Mouse (Mus musculus) neural tube, embryonic 15.5 days (tissue): ENCODE results near the gene Pde4b. TPM values are rescaled to one million over a fixed set of nuclear protein-coding genes. Genes with fewer than 3 reads are reported as not detected.
"Not testable (repeated sequence)": the region's sequence is repeated elsewhere in the genome, so short reads cannot be mapped to it uniquely, and the experiment has no call there.

ENCODE experiments used
- ATAC-seq: fragments of 200-750 bp; cut with Nextera tagmentation; 2 replicates; pipeline ENCODE4 v1.8.0; 2017; ENCODE audit warnings: mild to moderate bottlenecking, moderate TSS enrichment, moderate library complexity; ENCODE audit not compliant: low FRiP score
- H3K27ac ChIP-seq: fragments of 300-500 bp; sonication (generic); replicated peaks from 2 replicates; pipeline ENCODE4 v1.5.1; 2015; ENCODE audit warnings: mild to moderate bottlenecking, inconsistent platforms
- H3K27me3 ChIP-seq: fragments of 300-500 bp; sonication (generic); replicated peaks from 2 replicates; pipeline ENCODE4 v1.6.1; 2015; ENCODE audit warnings: inconsistent platforms
- H3K36me3 ChIP-seq: fragments of 300-500 bp; sonication (generic); 2 replicates; pipeline ENCODE4 v1.6.1; 2015; ENCODE audit warnings: inconsistent platforms
- H3K4me1 ChIP-seq: fragments of 300-500 bp; sonication (generic); 2 replicates; pipeline ENCODE4 v1.6.1; 2015; ENCODE audit warnings: inconsistent platforms
- H3K4me2 ChIP-seq: fragments of 300-500 bp; sonication (generic); 2 replicates; pipeline ENCODE4 v1.6.1; 2015; ENCODE audit warnings: inconsistent platforms, mild to moderate bottlenecking, moderate library complexity
- H3K4me3 ChIP-seq: fragments of 300-500 bp; sonication (generic); replicated peaks from 2 replicates; pipeline ENCODE4 v1.5.1; 2015; ENCODE audit warnings: mild to moderate bottlenecking, inconsistent platforms
- H3K9ac ChIP-seq: fragments of 300-500 bp; sonication (generic); replicated peaks from 2 replicates; pipeline ENCODE4 v1.6.1; 2015; ENCODE audit warnings: mild to moderate bottlenecking, inconsistent platforms
- H3K9me3 ChIP-seq: fragments of 300-500 bp; sonication (generic); replicated peaks from 2 replicates; pipeline ENCODE4 v1.6.1; 2016; ENCODE audit warnings: inconsistent platforms
- WGBS: fragments of 180-500 bp; shearing (Covaris S2); methylation state at CpG from one replicate; pipeline ENCODE4 v1.1.7; 2015; ENCODE audit warnings: mixed read lengths; 5-methylcytosine and 5-hydroxymethylcytosine counted together
- polyA plus RNA-seq: library from polyadenylated mRNA; unstranded; fragments of >200 nt; fragmentation: Nextera tagmentation; extraction: Ambion mirVana; gene quantifications from 2 replicates; pipeline ENCODE4 v1.2.1, GENCODE M21; 2015

Pde4b gene
- polyA plus RNA-seq = 38.9 and 40.9 TPM in 2 replicates

- WGBS = 15% methylated on average over 11 of the region's 11 CpGs
- no peak for ATAC-seq
- H3K27ac ChIP-seq = peak within 1 kb of the TSS; percentile 75
- H3K9ac ChIP-seq = peak within 1 kb of the TSS; percentile 73
- peak within 1 kb of the TSS; percentile 64 for H3K4me3 ChIP-seq
- no peaks in the 10 kb centered on the region for H3K9me3 ChIP-seq
- H3K36me3 ChIP-seq = no peaks in the 10 kb centered on the region
- peak within 1 kb of the TSS; percentile 87 for H3K4me2 ChIP-seq
- peaks cover 20% of the 10 kb centered on the region for H3K4me1 ChIP-seq
- peaks cover 5% of the 10 kb centered on the region for H3K27me3 ChIP-seq
Measured at GRCm38 (mm10) chr4:102087091-102087565, at the start of gene Pde4b. Gene Pde4b (plus strand): TSS chr4:102087543.

- WGBS = 89% methylated on average over 3 of the region's 3 CpGs
- Histone ChIP-seq H3K36me3 (no peaks in the 10 kb centered on the region), H3K27ac (no peak overlapping the region), H3K9me3 (no peaks in the 10 kb centered on the region), H3K4me1 (no peaks in the 10 kb centered on the region), H3K27me3 (no peaks in the 10 kb centered on the region), H3K4me3 (no peak overlapping the region), H3K4me2 (no peak overlapping the region), H3K9ac (no peak overlapping the region)
- ATAC-seq = no peak
Measured at GRCm38 (mm10) chr4:102040190-102040589, 47.2 kb upstream of the Pde4b start.

- Histone ChIP-seq H3K9me3 (no peaks in the 10 kb centered on the region), H3K36me3 (no peaks in the 10 kb centered on the region), H3K27me3 (no peaks in the 10 kb centered on the region), H3K9ac (no peak overlapping the region), H3K4me2 (no peak overlapping the region), H3K4me3 (no peak overlapping the region), H3K27ac (no peak overlapping the region), H3K4me1 (no peaks in the 10 kb centered on the region)
- no peak for ATAC-seq
- WGBS = 84% methylated on average over 6 of the region's 6 CpGs
Measured at GRCm38 (mm10) chr4:102045183-102046140, 41.9 kb upstream of the Pde4b start.

DNA sequence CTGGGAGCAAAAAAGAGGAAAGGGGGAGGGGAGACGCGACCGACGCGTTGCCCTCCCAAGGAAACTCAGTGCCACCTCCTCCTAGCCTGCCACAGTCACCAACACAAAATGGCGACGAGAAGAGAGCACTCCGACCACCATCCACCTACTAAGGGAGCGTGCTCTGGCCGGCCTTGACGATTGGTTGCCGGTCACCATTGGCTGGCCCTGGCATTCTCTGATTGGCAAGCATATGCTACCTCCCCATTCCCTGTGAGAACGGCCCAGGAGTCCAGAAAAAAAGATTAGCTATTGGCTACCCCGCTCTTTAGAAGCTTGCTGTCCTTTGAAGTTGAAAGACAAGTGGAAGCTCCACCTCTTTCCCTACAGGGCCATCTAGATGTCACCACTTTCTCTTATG is 38.0 kb upstream of the Pde4b start:
- not testable (repeated sequence) for H3K27me3 ChIP-seq, H3K9ac ChIP-seq, H3K4me2 ChIP-seq, ATAC-seq, H3K27ac ChIP-seq, H3K4me3 ChIP-seq, H3K4me1 ChIP-seq, H3K36me3 ChIP-seq, H3K9me3 ChIP-seq
- WGBS = 97% methylated on average over 14 of the region's 14 CpGs

DNA sequence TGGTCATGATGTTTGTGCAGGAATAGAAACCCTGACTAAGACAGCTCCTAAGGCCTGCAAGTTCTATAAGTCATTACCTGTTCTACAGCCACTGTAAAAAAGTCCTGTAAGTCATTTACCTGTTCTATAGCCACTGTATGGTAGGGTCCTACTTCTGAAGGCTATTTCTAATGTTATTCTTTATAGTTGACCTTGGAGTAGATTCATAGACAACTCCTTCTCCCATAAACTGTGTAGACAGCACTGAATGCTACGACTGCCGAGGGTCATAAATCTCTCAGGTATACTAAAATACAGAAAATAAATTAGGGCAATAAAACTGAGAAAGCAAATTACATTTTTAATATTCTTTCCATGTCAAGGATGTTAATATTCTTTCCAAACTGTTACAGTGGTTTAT is 26.0 kb upstream of the Pde4b start:
- 71% methylated on average over 2 of the region's 2 CpGs for WGBS
- ATAC-seq = no peak

GRCm38 (mm10) chr4:102069314-102069713 is 18.0 kb upstream of the Pde4b start:
- Histone ChIP-seq H3K27ac (no peak overlapping the region), H3K27me3 (no peaks in the 10 kb centered on the region), H3K36me3 (no peaks in the 10 kb centered on the region), H3K9ac (no peak overlapping the region), H3K4me3 (no peak overlapping the region), H3K4me1 (no peaks in the 10 kb centered on the region), H3K9me3 (no peaks in the 10 kb centered on the region), H3K4me2 (no peak overlapping the region)
- no peak for ATAC-seq
- WGBS = 85% methylated on average over 2 of the region's 2 CpGs

More for the DNA sequence above, 26.0 kb upstream of the Pde4b start:
- Histone ChIP-seq H3K4me1 (no peaks in the 10 kb centered on the region), H3K4me3 (no peak overlapping the region), H3K27ac (no peak overlapping the region), H3K9ac (no peak overlapping the region), H3K4me2 (no peak overlapping the region), H3K36me3 (no peaks in the 10 kb centered on the region), H3K27me3 (no peaks in the 10 kb centered on the region), H3K9me3 (no peaks in the 10 kb centered on the region)

GRCm38 (mm10) chr4:102086336-102086735 is 1.0 kb upstream of the Pde4b start:
- Histone ChIP-seq H3K27ac (no peak overlapping the region), H3K9me3 (no peaks in the 10 kb centered on the region), H3K27me3 (peaks cover 5% of the 10 kb centered on the region), H3K4me3 (no peak overlapping the region), H3K36me3 (no peaks in the 10 kb centered on the region), H3K4me2 (no peak overlapping the region), H3K9ac (no peak overlapping the region), H3K4me1 (peaks cover 20% of the 10 kb centered on the region)
- WGBS = 51% methylated on average over 4 of the region's 4 CpGs
- ATAC-seq = no peak

DNA sequence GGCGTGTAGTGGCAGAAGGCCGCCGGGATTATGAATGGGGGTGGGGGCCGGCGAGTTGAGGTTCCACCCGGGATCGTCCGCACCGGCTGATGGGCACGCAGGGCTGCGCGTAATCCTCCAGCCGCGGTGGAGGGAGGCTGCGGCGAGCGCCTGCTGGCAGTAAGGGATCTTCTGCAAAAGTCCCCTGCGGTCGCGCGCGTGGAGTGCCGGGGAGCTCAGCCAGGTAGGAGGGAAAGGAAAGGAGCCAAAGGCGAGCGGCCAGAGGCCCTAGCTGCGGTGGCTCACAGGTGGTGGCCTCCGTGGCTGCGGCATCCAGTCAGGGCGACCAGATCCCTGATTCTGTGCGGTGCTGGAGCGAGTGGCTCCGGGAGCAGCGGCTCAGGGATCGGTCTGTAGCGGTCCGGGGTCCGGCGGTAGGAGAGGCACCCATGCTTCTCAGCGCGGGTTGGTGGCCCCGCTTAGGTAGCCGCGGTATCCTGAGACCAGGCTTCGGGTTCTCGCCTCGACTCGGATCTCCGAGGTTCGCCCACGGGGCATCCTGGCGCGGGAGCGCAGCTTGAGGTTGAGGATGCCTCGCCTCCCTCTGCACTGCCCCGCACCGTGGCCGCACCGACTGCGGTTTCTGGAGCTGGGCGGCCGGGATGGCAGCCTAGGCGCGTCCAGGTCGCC is 357 bp downstream of the Pde4b start:
- H3K9ac ChIP-seq = peak overlapping the region; percentile 73
- H3K36me3 ChIP-seq = no peaks in the 10 kb centered on the region
- peak overlapping the region; percentile 75 for H3K27ac ChIP-seq
- ATAC-seq = peak; percentile 86
- no peaks in the 10 kb centered on the region for H3K9me3 ChIP-seq
- peaks cover 20% of the 10 kb centered on the region for H3K4me1 ChIP-seq
- under 1% methylated on average over 63 of the region's 64 CpGs for WGBS
- H3K4me3 ChIP-seq = peak overlapping the region; percentile 64
- H3K27me3 ChIP-seq = peaks cover 5% of the 10 kb centered on the region
- peak overlapping the region; percentile 87 for H3K4me2 ChIP-seq

GRCm38 (mm10) chr4:102088235-102088867 is 1.0 kb downstream of the Pde4b start:
- Histone ChIP-seq H3K9ac (peak overlapping the region; percentile 73), H3K27ac (peak overlapping the region; percentile 75), H3K36me3 (no peaks in the 10 kb centered on the region), H3K9me3 (no peaks in the 10 kb centered on the region), H3K4me3 (peak overlapping the region; percentile 64), H3K27me3 (peaks cover 5% of the 10 kb centered on the region), H3K4me1 (peaks cover 20% of the 10 kb centered on the region), H3K4me2 (peak overlapping the region; percentile 87)
- 23% methylated on average over 15 of the region's 15 CpGs for WGBS
- ATAC-seq = peak; percentile 76

DNA sequence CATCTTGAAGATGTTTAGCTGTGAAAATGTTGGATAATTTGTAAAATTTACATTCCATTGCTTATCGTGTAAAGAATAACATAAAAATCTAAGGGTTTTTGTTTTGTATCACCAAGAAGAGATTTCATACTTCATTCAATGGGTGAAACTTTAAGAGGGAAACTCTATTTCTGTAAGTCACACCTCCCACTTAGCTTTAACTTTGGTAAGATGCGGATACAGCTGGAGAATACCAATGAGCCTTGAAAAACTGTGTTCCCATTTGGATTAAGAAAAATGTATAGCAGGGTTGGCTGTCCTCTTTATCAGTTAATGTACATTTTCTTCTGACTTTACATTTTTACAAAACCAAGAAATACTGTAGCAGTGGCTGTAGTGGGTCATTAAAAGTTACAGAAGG is 8.5 kb downstream of the Pde4b start:
- ATAC-seq = no peak
- Histone ChIP-seq H3K36me3 (no peaks in the 10 kb centered on the region), H3K9ac (no peak overlapping the region), H3K27ac (no peak overlapping the region), H3K4me3 (no peak overlapping the region), H3K4me2 (no peak overlapping the region), H3K9me3 (no peaks in the 10 kb centered on the region), H3K4me1 (no peaks in the 10 kb centered on the region), H3K27me3 (no peaks in the 10 kb centered on the region)
- 98% methylated on average over 2 of the region's 2 CpGs for WGBS

DNA sequence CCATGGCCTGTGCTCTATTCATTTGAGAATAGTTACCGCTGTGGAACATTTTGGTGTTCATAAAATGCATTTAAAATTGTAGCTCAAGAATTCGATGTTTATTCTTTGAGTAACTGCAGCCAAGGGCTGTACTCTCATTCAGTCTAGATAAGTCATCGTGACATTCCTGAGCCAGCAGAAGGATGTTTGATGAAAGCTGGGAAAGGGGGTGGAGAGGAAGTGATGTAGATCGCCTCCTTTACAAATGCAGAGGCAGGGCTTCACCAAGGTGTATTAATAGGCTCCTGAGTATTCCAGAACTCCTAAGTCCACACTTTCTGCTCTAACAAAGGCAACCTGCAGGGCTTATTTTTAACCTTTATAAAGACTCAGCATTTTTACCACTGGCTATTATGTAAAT is 14.9 kb downstream of the Pde4b start:
- Histone ChIP-seq H3K4me1 (no peaks in the 10 kb centered on the region), H3K36me3 (no peaks in the 10 kb centered on the region), H3K27me3 (no peaks in the 10 kb centered on the region), H3K4me3 (no peak overlapping the region), H3K9ac (no peak overlapping the region), H3K27ac (no peak overlapping the region), H3K4me2 (no peak overlapping the region), H3K9me3 (no peaks in the 10 kb centered on the region)
- 81% methylated on average over 4 of the region's 4 CpGs for WGBS
- ATAC-seq = no peak
